Mouse (Mus musculus) olfactory bulb, adult 2 months (tissue): ENCODE data around the gene Asb2.

Experiments used
- CTCF ChIP-seq: fragments of 200-500 bp; IDR thresholded peaks from 2 replicates; pipeline ENCODE4 v1.5.1; 2012; ENCODE audit warnings: low read depth, mild to moderate bottlenecking, low read length, moderate library complexity; ENCODE audit not compliant: insufficient read depth
- POLR2A ChIP-seq: fragments of 200-500 bp; IDR thresholded peaks from 2 replicates; pipeline ENCODE4 v1.6.1; 2012; ENCODE audit warnings: mild to moderate bottlenecking, low read depth, low read length, moderate library complexity; ENCODE audit not compliant: insufficient read depth

DNA sequence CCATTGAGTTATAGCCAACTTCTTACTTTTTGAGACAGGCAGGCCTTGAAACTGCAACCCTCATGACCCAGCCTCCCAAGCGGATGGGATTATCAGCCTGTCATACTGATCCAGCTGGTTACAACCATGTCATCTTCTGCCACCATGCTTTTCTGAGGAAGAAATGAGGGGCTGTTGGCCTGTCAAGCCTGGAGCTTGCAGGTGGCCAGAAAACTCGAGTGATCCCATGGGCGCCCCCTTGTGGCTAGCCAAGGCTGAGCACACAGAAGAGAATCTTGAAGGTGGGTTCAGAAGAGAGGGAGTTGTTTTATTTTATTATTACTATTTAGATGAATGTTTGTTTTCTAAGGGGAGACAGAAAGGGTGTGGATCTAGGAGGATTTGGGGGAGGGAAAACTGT is 49.1 kb downstream of the Asb2 start:
- TF ChIP-seq CTCF (peak; percentile 70; the same call in 1 of the 2 replicates), POLR2A (no peak)
